Mouse (Mus musculus): Measurements from ENCODE around the gene Mapkap1. TPM values are rescaled to one million over a fixed set of nuclear protein-coding genes. Genes with fewer than 3 reads are reported as not detected.

Mapkap1 gene
- polyA plus RNA-seq, 1 experiment = 5.9 TPM

DNA sequence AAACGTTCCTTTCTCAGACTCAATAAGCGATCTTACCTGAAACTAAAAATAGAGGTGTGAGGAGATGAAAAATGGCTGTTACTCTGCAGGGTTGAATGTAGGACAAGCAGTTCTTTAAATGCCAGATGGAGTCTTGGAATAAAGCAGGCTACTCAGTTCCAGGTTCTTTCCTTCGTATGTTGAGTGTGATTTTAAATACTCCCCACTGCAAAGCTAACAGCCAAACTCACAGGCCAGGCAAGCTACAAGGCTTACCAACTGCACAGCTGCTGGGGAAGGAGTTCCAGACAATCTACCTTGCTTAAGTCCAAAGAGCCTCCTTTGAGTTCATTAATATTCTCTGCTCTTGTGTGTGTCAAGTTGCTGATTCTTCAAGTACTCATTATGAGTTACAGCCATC is 32.7 kb upstream of the Mapkap1 start:
- H3K27me3 ChIP-seq (ENCODE audit: control insufficient read depth) = peaks cover 60% of the 10 kb centered on the region
- no peaks in the 10 kb centered on the region for H3K9me3 ChIP-seq (ENCODE audit: control insufficient read depth, low read length)
- peaks cover 33% of the 10 kb centered on the region for H3K4me1 ChIP-seq (ENCODE audit: control insufficient read depth)
- TF ChIP-seq GATA1 (IDR thresholded peaks at IDR 0.05; ENCODE audit: low read length) (no peak), TAL1 (IDR thresholded peaks at IDR 0.05; ENCODE audit: low read length) (no peak)
- H3K4me3 ChIP-seq (replicated peaks) = peak overlapping the region; percentile 78
- H3K36me3 ChIP-seq (ENCODE audit: control insufficient read depth) = peaks cover 7% of the 10 kb centered on the region

DNA sequence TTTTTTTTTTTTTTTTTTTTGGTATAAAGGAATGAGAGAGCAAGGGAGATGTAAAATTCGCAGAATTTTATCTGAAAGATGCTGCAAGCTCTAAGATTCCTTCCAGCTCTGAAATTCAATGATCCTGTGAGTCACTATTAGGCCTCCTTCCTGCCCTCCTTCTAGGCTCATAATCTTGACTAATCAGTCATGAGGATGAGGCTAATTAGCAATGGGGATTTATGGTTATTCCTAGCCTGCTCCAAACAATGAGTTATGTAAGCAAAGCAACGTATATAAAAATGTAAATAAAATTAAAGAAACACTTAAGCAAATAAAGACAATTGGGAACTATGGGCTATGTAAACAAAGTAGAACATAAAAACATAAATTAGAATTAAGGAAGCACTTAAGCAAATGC is 32.2 kb upstream of the Mapkap1 start:
- no peaks in the 10 kb centered on the region for H3K9me3 ChIP-seq (ENCODE audit: control insufficient read depth, low read length)
- H3K27me3 ChIP-seq (ENCODE audit: control insufficient read depth) = peaks cover 60% of the 10 kb centered on the region
- no peak for TF ChIP-seq TAL1 (IDR thresholded peaks at IDR 0.05; ENCODE audit: low read length)
- TF ChIP-seq GATA1 (IDR thresholded peaks at IDR 0.05; ENCODE audit: low read length) = no peak
- H3K4me1 ChIP-seq (ENCODE audit: control insufficient read depth) = peaks cover 31% of the 10 kb centered on the region
- H3K4me3 ChIP-seq (replicated peaks) = no peak overlapping the region
- H3K36me3 ChIP-seq (ENCODE audit: control insufficient read depth) = peaks cover 5% of the 10 kb centered on the region

DNA sequence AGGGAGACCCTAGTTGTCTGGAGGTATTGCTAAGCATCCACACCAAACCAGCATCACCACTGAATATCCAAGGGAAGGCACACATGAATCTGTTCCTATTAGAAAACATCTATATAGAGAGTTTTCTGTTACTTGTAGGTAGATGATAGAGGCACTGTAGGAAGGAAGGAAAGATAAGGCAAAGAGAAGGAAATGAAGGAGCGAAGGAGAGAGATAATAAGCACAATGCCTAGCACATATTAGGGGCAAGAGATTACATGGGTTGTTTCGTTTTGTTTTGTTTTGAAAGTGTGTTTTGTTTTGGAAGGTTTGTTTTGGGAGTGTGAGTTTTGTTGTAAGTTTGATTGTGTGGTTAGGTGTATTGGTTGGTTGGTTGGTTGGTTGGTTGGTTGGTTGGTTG is 27.6 kb upstream of the Mapkap1 start:
- no peak overlapping the region for H3K4me3 ChIP-seq (replicated peaks)
- H3K4me1 ChIP-seq (ENCODE audit: control insufficient read depth) = peaks cover 1% of the 10 kb centered on the region
- H3K27me3 ChIP-seq (ENCODE audit: control insufficient read depth) = peaks cover 32% of the 10 kb centered on the region
- H3K9me3 ChIP-seq (ENCODE audit: control insufficient read depth, low read length) = no peaks in the 10 kb centered on the region
- TF ChIP-seq GATA1 (IDR thresholded peaks at IDR 0.05; ENCODE audit: low read length) (no peak), TAL1 (IDR thresholded peaks at IDR 0.05; ENCODE audit: low read length) (no peak)
- H3K36me3 ChIP-seq (ENCODE audit: control insufficient read depth) = no peaks in the 10 kb centered on the region

DNA sequence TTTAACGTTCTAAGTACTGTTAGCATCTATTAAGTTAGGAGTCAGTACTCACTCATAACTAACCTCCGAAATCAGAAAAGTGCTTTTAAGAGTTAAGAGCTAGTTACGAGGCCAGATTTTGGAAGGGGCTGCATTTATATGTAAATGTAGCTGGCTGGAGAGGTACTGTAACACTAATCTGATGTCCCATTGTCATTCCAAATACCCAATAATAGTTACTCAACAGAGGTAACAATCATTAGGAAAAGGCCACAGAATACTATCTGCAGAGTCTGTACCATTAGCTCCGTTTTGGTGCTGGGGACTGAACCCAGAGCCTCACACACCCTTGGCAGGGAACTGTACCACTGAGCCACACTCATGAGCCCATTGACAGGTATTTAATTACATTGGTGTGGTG is 7.0 kb upstream of the Mapkap1 start:
- Histone ChIP-seq H3K4me3 (replicated peaks) (no peak overlapping the region), H3K27me3 (ENCODE audit: control insufficient read depth) (no peaks in the 10 kb centered on the region), H3K9me3 (ENCODE audit: control insufficient read depth, low read length) (no peaks in the 10 kb centered on the region), H3K36me3 (ENCODE audit: control insufficient read depth) (no peaks in the 10 kb centered on the region), H3K4me1 (ENCODE audit: control insufficient read depth) (no peaks in the 10 kb centered on the region)
- TF ChIP-seq TAL1 (IDR thresholded peaks at IDR 0.05; ENCODE audit: low read length) = no peak
- no peak for TF ChIP-seq GATA1 (IDR thresholded peaks at IDR 0.05; ENCODE audit: low read length)

DNA sequence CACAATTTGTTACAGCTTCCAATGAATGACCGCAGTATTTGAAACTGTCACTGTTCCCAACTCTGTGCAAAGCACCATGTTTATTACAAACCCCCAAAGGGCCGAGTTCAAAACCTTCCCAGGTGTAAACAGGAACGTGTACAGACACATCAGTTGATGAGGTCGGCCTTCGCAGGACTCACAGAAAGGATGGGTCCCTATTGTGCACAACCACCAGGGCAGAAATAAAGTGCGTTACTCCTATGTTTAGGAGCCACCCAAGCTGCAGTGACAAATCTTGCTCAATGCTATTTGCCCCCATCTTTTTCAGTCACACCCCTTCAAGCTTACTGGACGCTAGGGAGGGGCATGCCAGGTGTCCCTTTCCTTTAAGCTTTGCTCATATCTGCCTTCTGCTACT is 1.0 kb downstream of the Mapkap1 start:
- Histone ChIP-seq H3K27me3 (ENCODE audit: control insufficient read depth) (no peaks in the 10 kb centered on the region), H3K9me3 (ENCODE audit: control insufficient read depth, low read length) (no peaks in the 10 kb centered on the region), H3K36me3 (ENCODE audit: control insufficient read depth) (no peaks in the 10 kb centered on the region), H3K4me1 (ENCODE audit: control insufficient read depth) (peaks cover 27% of the 10 kb centered on the region), H3K4me3 (replicated peaks) (peak overlapping the region; percentile 100)
- TF ChIP-seq GATA1 (IDR thresholded peaks at IDR 0.05; ENCODE audit: low read length) = no peak
- TF ChIP-seq TAL1 (IDR thresholded peaks at IDR 0.05; ENCODE audit: low read length) = no peak

GRCm38 (mm10) chr2:34408341-34408740 is 1.8 kb downstream of the Mapkap1 start:
- H3K4me3 ChIP-seq (replicated peaks) = no peak overlapping the region
- no peaks in the 10 kb centered on the region for H3K27me3 ChIP-seq (ENCODE audit: control insufficient read depth)
- TF ChIP-seq GATA1 (IDR thresholded peaks at IDR 0.05; ENCODE audit: low read length) = no peak
- TF ChIP-seq TAL1 (IDR thresholded peaks at IDR 0.05; ENCODE audit: low read length) = no peak
- H3K36me3 ChIP-seq (ENCODE audit: control insufficient read depth) = no peaks in the 10 kb centered on the region
- H3K9me3 ChIP-seq (ENCODE audit: control insufficient read depth, low read length) = no peaks in the 10 kb centered on the region
- H3K4me1 ChIP-seq (ENCODE audit: control insufficient read depth) = peaks cover 27% of the 10 kb centered on the region

GRCm38 (mm10) chr2:34409741-34410340 is 3.3 kb downstream of the Mapkap1 start:
- Histone ChIP-seq H3K9me3 (ENCODE audit: control insufficient read depth, low read length) (no peaks in the 10 kb centered on the region), H3K4me3 (replicated peaks) (no peak overlapping the region), H3K27me3 (ENCODE audit: control insufficient read depth) (no peaks in the 10 kb centered on the region), H3K4me1 (ENCODE audit: control insufficient read depth) (peaks cover 27% of the 10 kb centered on the region), H3K36me3 (ENCODE audit: control insufficient read depth) (no peaks in the 10 kb centered on the region)
- TF ChIP-seq TAL1 (IDR thresholded peaks at IDR 0.05; ENCODE audit: low read length) = no peak
- TF ChIP-seq GATA1 (IDR thresholded peaks at IDR 0.05; ENCODE audit: low read length) = no peak

DNA sequence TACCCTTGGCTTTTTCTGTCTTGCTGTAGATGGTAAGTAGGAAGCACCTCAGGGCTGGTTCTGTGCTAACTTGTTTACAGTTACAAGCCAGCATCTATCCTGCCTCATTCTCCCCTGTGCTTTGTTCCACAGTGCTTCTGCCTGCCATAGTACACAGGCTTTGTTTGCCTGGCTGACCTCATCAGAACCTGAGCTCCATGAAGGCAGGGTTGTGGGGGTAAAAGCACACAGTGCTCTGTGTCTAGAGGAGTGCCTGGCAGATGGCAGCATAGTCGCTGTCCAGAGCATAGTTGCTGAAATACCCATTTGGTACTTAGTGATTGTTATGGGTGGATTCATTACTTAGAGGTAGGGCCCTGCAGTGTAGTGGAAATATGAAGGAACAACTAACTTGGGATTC is 13.7 kb downstream of the Mapkap1 start:
- H3K4me3 ChIP-seq (replicated peaks) = no peak overlapping the region
- no peaks in the 10 kb centered on the region for H3K27me3 ChIP-seq (ENCODE audit: control insufficient read depth)
- no peaks in the 10 kb centered on the region for H3K9me3 ChIP-seq (ENCODE audit: control insufficient read depth, low read length)

GRCm38 (mm10) chr2:34424186-34424585 is 17.6 kb downstream of the Mapkap1 start:
- no peak for TF ChIP-seq GATA1 (IDR thresholded peaks at IDR 0.05; ENCODE audit: low read length)
- TF ChIP-seq TAL1 (IDR thresholded peaks at IDR 0.05; ENCODE audit: low read length) = no peak
- Histone ChIP-seq H3K4me1 (ENCODE audit: control insufficient read depth) (no peaks in the 10 kb centered on the region), H3K36me3 (ENCODE audit: control insufficient read depth) (peaks cover 4% of the 10 kb centered on the region; the same call in 1 of the 2 replicates)

More for the DNA sequence above, 13.7 kb downstream of the Mapkap1 start:
- Histone ChIP-seq H3K36me3 (ENCODE audit: control insufficient read depth) (peaks cover 4% of the 10 kb centered on the region; the same call in 1 of the 2 replicates), H3K4me1 (ENCODE audit: control insufficient read depth) (no peaks in the 10 kb centered on the region; the same call in 1 of the 2 replicates)
- TF ChIP-seq GATA1 (IDR thresholded peaks at IDR 0.05; ENCODE audit: low read length) (no peak), TAL1 (IDR thresholded peaks at IDR 0.05; ENCODE audit: low read length) (no peak)

More at GRCm38 (mm10) chr2:34424186-34424585, 17.6 kb downstream of the Mapkap1 start:
- Histone ChIP-seq H3K4me3 (replicated peaks) (no peak overlapping the region), H3K27me3 (ENCODE audit: control insufficient read depth) (no peaks in the 10 kb centered on the region), H3K9me3 (ENCODE audit: control insufficient read depth, low read length) (no peaks in the 10 kb centered on the region)
